Mouse (Mus musculus) gastrocnemius, postnatal 36 days (tissue): Measurements from ENCODE around the gene Ccdc97. TPM values are rescaled to one million over a fixed set of nuclear protein-coding genes. Genes with fewer than 3 reads are reported as not detected.
"Not testable (repeated sequence)": the region's sequence is repeated elsewhere in the genome, so short reads cannot be mapped to it uniquely, and the experiment has no call there.

Experiments used
- DNase-seq, 2 experiments: peaks; one replicate each; pipeline ENCODE4 v3.0.0; 2022
- intact Hi-C: fragments of 180-260 bp; cut with DNase I; formaldehyde crosslinking; loops from one replicate; pipeline ENCODE4 v1.15.1; 2025
- total RNA-seq, 2 experiments: library from RNA; stranded (reverse); gene quantifications; 2 replicates each; pipeline ENCODE4 v1.2.3; 2021

Gene Ccdc97
- total RNA-seq, 2 experiments from 2014 or later = 37.2 to 38.2 TPM

GRCm38 (mm10) chr7:25725886-25726285, 7.0 kb upstream of the Ccdc97 start:
- intact Hi-C loops = no loop called here
- no peak for DNase-seq

GRCm38 (mm10) chr7:25721776-25722175, 2.9 kb upstream of the Ccdc97 start:
- DNase-seq, intact Hi-C loops: not testable (repeated sequence)

DNA sequence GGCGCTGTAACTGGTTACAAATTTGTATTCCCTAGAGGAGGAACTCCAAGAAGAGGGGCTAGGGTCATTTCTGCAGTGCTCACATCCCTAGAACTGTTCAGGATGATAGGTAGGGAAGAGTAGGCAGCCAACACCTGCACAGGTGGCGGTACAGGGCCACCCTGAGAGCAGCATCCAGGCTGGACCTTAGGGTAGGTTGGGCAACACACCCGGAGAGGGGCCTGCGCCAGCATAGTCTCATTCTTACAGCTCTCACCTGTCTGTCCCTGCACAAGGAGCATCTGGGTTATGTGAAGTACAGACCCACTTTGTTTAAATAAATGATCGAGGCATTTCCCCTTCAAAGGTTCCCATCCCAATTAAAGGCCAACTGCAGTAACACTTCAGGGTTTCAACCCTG, 1.9 kb upstream of the Ccdc97 start:
- intact Hi-C loops = no loop called here

DNA sequence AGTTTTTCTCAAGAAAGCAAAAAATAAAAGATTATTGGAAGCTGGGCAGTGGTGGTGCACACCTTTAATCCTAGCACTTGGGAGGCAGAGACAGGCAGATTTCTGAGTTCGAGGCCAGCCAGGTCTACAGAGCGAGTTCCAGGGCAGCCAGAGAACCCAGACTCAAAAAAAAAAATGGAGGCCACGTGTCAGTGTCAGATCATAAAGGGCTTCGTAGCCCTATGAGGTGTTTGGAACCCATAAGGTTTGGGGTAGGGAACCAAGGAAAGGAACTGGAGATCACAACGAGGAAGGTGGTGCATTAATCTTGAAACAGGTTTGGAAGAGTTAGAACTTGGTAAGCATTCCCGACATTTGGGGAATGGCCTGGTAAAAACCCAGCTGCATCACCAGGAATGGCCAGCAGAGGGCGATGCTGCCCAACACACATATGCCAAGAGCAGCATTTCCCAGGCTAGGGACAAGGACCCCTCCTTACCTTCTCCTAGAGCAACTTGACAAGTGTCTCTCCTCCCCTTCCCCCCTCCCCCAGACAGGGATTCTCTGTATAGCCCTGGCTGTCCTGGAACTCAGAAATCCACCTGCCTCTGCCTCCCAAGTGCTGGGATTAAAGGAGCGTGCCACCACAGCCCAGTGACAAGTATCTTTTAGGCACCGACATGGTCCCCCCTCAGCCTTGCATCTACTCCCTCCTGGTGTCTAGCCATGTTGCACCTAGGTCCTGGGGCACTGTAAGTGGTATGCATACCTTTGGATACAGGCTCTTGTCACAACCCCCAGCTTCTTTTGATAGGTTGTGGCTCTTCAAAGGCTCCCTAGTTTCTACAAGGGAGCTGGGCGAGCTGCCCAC, 1.1 kb upstream of the Ccdc97 start:
- DNase-seq = peak; percentile 66 to 82
- intact Hi-C loops = no loop called here

More for the DNA sequence above, 1.9 kb upstream of the Ccdc97 start:
- no peak for DNase-seq

DNA sequence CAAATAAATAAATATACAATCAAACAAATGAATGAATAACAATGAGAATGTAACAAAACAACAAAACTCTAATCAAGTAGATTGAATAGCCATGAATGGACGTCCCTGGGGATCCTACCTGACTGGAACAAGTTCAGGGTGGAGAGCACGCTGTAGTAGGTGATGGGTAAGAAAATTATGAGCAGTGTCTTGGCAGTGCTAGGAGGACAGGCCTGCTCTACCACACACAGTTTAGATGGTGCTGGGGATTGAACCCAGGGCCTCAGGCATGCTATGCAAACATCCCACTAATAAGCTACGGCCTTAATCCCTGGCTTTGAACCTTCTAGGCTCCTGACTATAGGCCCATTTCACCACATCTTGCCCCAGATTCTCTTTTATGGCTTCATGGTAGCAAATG, 1.4 kb downstream of the Ccdc97 start:
- intact Hi-C loops = no loop called here

DNA sequence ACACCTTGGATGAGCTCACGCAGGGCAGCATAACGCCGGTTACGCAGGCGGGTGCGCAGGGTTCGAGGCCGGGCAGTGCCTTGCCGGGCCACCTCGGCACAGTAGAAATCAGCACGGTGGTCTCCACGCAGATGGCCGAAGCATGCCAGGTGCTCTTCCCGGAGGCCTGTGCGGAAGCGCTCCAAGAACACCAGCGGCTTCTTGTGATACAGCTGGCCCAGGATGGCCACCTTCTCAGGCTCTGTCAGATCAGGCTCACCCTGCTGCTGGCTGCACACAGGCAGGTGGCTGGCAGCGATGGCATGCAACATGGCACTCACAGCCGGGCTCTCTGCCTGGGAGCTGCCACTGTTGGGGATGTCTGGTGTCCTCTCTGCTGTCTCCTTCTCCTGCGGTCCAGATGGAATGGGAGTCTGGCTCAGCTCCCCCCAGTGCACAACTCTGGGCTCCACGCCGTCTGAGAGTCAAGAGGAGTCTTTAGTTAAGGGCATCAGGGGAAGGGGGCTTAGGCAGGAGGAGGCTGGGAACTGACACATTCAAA, 3.1 kb downstream of the Ccdc97 start:
- intact Hi-C loops = no loop called here
- DNase-seq = no peak

More for the DNA sequence above, 1.4 kb downstream of the Ccdc97 start:
- DNase-seq = no peak

DNA sequence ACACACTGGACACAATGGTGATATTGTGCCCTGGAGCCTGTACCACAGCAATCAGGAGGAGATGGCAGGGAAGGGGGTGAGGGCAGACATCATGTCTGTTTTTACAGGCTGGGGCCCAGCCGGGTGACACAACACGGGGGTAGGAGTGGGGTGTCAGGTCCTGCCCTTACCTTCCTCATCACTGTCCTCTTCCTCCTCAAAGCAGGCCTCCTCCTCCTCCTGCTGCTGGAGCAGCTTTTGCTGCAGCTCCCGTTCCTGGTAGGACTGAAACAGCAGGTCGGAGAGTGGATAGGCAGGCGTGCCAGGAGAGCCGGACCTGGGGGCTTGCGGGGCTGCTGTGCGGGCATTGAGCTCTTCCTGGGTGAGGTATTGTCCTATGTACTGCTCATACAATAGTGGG, 4.3 kb downstream of the Ccdc97 start:
- intact Hi-C loops = no loop called here
- DNase-seq = no peak

DNA sequence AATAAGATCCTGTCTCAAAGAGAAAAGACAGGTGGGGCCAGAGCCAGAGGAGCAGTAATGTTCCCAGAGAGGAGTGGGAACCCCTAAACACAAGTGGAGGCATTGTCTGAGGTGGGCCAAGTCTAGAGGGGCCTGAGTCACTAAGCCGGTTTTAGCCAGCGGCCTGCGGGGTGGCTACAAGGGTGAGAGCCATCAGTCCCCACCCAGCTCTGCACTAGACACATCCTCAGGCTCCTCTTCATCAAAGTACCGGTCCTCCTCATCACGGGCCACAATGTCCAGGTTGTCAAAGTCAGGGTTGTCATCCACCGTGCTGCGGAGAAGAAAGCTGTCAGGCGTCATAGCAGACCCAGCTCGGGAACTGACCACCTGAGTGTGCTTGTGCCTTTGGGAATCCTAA, 6.1 kb downstream of the Ccdc97 start:
- intact Hi-C loops = no loop called here
- no peak for DNase-seq

DNA sequence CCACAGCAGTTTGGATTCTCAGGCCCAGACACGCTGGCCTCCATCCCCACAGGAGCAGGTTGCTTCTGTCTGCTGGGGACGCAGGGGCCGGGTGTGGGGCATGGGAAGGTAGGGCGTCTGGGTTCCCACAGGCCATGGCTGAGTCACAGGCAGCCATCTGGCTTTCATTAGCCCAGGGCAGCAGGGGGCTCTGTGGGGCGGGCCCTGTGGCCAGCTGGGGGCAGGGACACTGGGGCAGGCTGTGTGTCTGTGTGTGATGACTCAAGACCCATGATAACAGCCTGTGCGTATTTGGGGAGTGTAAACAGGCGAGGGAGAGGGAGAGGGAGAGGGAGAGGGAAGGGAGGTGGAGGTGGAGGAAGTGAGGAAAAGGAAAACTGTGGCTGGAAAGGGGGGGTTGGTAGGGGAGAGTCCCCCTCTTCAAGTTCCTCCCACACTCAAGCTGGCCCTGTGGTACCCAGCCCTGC, 7.1 kb downstream of the Ccdc97 start:
- peak; percentile 51 to 58 for DNase-seq
- intact Hi-C loops = no loop called here

GRCm38 (mm10) chr7:25711165-25711564, 7.7 kb downstream of the Ccdc97 start:
- intact Hi-C loops = no loop called here
- peak in 1 of 2 experiments; percentile 14 for DNase-seq

GRCm38 (mm10) chr7:25710519-25711130, 8.3 kb downstream of the Ccdc97 start:
- DNase-seq = peak in 1 of 2 experiments; percentile 21
- intact Hi-C loops = no loop called here

DNA sequence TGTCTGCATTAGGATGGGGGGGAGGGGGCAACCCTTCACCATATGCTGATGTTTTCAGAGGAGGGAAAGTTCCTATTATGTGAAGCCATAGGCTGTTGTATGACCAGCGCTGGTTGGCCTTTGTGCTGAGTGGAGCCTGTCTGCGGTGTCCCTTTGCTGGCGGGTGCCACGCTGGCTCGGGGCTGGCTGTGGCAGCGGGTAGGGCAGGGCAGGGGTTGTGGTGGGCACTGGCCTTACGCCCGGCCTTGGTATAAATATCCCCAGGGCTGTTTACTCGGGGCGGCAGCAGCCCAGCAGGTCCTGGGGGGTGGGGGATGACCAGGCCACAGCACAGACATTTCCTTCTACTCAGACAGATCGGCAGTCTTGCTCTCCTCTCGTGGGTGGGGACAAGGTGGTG, 8.9 kb downstream of the Ccdc97 start:
- intact Hi-C loops = no loop called here
- DNase-seq = no peak

GRCm38 (mm10) chr7:25707581-25708292, 11.2 kb downstream of the Ccdc97 start:
- intact Hi-C loops = no loop called here
- peak; percentile 35 to 39 for DNase-seq

- intact Hi-C loops = no loop called here
- no peak for DNase-seq
Observed at GRCm38 (mm10) chr7:25706578-25707170, 12.2 kb downstream of the Ccdc97 start.

- intact Hi-C loops = no loop called here
- DNase-seq = peak in 1 of 2 experiments; percentile 22
Observed at GRCm38 (mm10) chr7:25705801-25706251, 13.1 kb downstream of the Ccdc97 start.

DNA sequence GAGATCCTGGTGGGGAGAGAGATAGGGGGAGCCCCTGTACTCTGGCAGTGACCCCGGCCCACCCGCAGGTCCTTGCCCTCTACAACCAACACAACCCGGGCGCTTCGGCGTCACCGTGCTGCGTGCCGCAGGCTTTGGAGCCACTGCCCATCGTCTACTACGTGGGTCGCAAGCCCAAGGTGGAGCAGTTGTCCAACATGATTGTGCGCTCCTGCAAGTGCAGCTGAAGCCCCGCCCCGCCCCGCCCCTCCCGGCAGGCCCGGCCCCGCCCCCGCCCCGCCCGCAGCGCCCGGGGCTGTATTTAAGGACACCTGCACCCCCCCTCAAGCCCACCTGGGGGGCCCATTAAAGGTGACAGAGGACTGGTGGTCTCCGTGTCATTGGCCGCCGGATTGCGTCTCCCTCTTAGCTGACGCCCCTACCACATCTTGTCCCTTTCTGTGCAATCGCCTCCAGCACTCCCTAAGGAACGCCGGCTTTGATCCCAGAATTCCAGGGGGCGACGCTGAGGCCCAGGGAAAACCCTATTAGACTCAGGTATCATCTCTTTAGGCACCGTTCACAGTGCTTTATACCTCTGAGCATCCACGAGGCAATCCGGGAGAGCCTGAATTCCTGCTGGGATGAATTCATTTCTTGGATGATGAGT, 14.0 kb downstream of the Ccdc97 start:
- DNase-seq = peak in 1 of 2 experiments; percentile 13
- intact Hi-C loops = no loop called here

- intact Hi-C loops = no loop called here
- peak in 1 of 2 experiments; percentile 13 for DNase-seq
Observed at GRCm38 (mm10) chr7:25703793-25704494, 14.9 kb downstream of the Ccdc97 start.

GRCm38 (mm10) chr7:25702350-25702749, 16.5 kb downstream of the Ccdc97 start:
- DNase-seq = no peak
- intact Hi-C loops = no loop called here

DNA sequence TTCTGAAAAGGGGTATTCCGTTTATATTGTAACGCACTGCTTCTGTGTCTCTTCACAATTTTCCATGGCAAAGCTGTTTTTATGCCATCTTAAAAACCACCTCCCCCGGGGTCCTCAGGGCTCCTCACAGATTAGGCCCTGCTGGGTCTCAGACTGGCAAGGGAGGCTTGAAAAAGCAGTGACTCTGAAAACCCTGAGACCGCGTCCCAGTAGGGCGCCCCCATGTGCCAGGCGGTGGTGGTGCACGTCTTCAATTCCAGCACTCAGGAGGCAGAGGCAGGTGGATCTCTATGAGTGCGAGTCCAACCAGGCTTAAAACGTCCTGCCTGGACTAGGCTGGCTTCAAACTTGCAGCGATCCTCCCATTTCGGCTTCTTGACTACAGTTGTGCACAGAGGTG, 18.2 kb downstream of the Ccdc97 start:
- intact Hi-C loops = no loop called here
- DNase-seq = no peak
